Mouse (Mus musculus): ENCODE results near the gene A430078G23Rik. TPM values are rescaled to one million over a fixed set of nuclear protein-coding genes. Genes with fewer than 3 reads are reported as not detected.

Gene A430078G23Rik
- 0.44 and 0.54 TPM in 2 replicates for polyA plus RNA-seq (2012; rRNA removed)

DNA sequence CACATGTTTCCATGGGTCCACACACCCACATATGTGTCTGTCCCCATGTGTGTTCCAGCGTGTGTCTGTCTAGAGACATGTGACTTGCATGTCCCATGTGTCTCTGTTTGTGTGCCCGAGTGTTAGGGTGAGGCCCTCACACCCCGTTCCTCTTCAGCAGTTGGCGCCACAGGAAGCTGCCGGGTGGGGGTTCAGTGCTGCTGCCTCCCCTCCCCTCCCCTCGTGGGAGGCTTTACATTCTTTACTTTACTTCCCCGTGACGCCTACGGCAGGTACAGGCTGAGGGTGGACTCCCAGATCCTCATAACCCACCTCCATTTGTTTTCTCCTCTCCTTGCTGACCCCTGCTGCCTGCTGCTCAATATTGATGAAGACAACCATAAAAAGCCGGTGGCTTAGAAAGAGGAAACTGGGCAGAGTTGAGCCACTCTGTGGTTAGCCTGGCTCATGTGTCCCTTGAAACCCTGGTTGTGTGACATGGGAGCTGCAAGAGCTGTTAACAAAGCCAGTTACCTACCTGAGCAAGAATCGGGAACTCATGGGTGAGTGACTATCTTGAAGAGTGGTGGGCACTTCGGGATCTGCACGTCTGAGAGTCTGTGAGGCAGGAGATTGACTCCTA lies at the start of gene A430078G23Rik:
Gene A430078G23Rik, plus strand, starts transcription at position 227 of the 622 bp plus-strand sequence.

DNA sequence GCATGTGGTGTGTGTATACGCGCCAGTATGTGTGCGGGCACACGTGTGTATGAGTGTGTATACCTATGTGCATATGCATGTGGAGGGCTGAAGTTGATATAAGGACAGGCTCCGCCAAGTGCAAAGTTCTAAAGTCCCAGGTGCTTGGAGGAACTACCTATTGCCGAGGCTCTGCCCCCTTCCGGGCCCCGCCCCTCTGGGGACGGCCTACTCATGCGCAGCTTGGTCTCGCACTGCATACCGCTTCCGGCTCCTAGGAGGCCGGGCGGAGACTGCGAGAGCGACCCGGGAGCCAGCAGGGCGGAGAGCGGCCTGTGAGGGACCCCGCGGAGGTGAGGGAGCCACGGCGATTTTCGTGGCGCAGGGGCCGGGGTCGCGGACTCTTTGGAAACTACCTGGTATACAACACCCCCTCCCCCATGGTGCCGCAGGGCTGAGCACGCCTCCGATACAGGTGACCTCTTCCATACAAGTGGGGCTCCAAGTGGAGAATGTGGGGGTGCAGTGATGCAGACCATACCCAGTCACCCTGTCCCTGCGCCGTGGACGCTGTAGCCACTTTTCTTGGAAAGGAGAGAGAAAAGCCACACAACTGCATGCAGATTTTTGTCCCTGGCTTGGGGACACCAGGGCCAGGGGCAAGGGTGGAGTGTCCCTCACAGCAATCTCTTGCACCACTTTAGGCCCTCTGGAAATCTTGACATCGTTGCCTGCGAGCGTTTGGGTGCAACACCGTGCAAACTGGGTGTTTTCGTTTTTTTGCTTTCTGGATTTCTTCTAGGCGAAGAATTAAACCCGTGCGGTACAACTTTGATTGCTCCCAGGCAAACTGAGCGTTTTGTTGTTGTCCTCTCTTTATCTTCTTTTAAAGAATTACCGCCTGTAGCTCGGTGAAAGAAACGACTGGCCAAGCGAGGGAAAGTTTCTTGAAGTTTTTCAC lies 39.8 kb downstream of the A430078G23Rik start, which contains the start of gene Arhgef18:
Gene Arhgef18, plus strand, starts transcription at position 236 of the 940 bp plus-strand sequence.

Other genes starting within 250 kb of the A430078G23Rik start
- gene Insr, start 73.8 kb upstream of the A430078G23Rik start, polyA plus RNA-seq (2012; rRNA removed), result 31.0 and 38.3 TPM in 2 replicates
- 85.2 and 90.2 TPM in 2 replicates for gene Arhgef18, start 39.6 kb downstream of the A430078G23Rik start, polyA plus RNA-seq (2012; rRNA removed)
- 10.4 and 12.8 TPM in 2 replicates for gene Pex11g, start 114.3 kb downstream of the A430078G23Rik start, polyA plus RNA-seq (2012; rRNA removed)
- gene Tex45, start 117.4 kb downstream of the A430078G23Rik start, polyA plus RNA-seq (2012; rRNA removed), result 0.19 and 0.23 TPM in 2 replicates
- 125 and 143 TPM in 2 replicates for gene Zfp358, start 139.7 kb downstream of the A430078G23Rik start, polyA plus RNA-seq (2012; rRNA removed)
- 399 and 751 TPM in 2 replicates for gene Mcoln1, start 147.0 kb downstream of the A430078G23Rik start, polyA plus RNA-seq (2012; rRNA removed)
- 89.5 and 91.8 TPM in 2 replicates for gene Pnpla6, start 162.0 kb downstream of the A430078G23Rik start, polyA plus RNA-seq (2012; rRNA removed)
- 0.18 and 1.8 TPM in 2 replicates for gene C330021F23Rik, start 214.6 kb downstream of the A430078G23Rik start, polyA plus RNA-seq (2012; rRNA removed)
- 20.9 and 23.5 TPM in 2 replicates for gene Camsap3, start 233.9 kb downstream of the A430078G23Rik start, polyA plus RNA-seq (2012; rRNA removed)

Data from ovary, adult 2 months (tissue).